Mouse (Mus musculus): ENCODE measurements at regions not wholly inside any gene's neighbourhood (a gene's known extent, or its start where the extent isn't known, plus 50 kb on each side); places are given as distances from the start of the nearest gene placed in this dataset.
A peak's percentile ranks its signal among the peaks of the same experiment; 100 is the strongest.

DNA sequence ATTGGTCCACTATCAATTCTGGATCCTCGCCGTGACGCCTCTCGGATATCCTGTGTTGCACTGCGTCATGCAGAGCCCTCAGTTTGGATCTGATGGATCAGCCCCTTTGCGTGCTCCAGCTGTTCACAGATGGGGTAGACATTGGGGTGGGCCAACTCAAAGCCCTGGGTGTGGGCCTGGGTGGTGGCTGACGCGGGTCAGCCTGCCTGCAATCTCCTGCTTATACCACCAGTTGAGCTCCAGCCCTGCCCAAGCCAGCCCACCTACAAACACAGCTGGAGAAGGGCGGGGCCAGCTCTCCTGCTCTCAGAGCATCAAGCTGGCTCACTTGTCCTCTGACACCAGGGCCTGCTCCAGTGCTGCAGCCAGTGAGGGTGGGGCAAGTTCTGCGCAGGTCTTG, 73.1 kb downstream of the Rps15a start:
- DNase-seq = no peak
- intact Hi-C loops (cut with DNase I) = no loop called here

GRCm38 (mm10) chr7:118039862-118040261, 76.1 kb downstream of the Rps15a start:
- DNase-seq = no peak
- intact Hi-C loops (cut with DNase I) = no loop called here

- DNase-seq = no peak
- intact Hi-C loops (cut with DNase I) = no loop called here
Measured at GRCm38 (mm10) chr7:118037062-118037461, 78.9 kb downstream of the Rps15a start.

GRCm38 (mm10) chr7:118026106-118026526, 89.9 kb downstream of the Rps15a start:
- DNase-seq = no peak
- intact Hi-C loops (cut with DNase I) = no loop called here

DNA sequence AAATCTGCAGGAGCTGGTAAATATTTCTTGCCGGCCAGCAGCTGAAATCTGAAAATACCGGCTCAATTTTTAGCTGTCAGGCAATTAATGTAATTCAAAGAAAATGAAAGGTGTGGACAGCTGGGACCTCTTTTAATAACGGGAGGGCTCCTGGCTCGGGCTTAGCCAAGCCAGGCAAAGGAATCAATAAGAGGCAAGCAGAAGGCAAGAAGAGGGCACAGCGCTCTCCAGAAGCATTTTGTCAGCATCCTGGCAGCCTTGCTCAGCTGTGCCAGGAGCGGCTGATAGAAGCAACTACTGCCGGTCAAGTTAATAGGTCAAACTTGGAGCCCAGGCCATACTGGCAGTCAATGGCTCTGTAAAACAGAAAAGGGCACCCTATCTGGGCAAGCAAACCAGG, 111.4 kb downstream of the Rps15a start:
- DNase-seq = no peak
- intact Hi-C loops (cut with DNase I) = no loop called here

GRCm38 (mm10) chr7:118001881-118002280, 114.1 kb downstream of the Rps15a start:
- no peak for DNase-seq

DNA sequence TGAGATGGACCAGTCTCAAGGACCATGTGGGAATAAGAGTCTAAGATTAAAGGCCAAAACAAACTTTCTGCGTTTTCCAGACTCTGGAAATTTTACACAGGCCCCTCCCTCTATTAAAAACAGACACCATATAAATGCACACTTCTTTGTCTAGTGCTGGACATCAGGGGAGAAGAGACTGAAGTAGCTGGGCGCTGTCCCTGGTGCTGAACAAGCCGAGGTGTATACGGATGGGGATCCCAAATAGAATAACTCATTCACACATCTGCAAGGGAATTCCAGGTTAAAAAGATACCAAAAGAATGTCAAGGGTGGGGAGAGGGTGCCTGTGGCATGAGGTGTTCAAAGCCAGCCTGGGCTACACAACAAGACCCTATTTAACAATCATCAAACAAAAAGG, 114.9 kb downstream of the Rps15a start:
- peak; percentile 25 to 46 for DNase-seq
- intact Hi-C loops (cut with DNase I) = no loop called here

More at GRCm38 (mm10) chr7:118001881-118002280, 114.1 kb downstream of the Rps15a start:
- intact Hi-C loops (cut with DNase I) = no loop called here

DNA sequence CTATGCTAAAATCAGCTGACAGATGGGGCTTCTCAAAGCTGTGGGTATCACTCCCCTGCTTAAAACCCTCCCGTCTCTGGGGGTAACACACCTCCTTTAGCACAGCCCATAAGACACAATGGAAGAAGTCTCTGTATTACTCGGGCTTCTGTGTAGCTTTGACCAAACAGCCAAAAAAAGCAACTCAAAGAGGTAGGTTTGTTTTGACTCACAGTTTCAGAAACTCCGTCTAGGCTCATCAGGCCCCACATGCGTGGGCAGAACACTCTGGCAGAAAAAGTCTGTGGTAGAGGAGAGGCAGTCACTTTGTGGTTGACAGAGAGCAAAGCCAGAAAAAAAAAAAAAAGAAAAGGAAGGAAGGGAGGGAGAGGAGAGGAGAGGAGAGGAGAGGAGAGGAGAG, 133.8 kb downstream of the Rps15a start:
- intact Hi-C loops (cut with DNase I) = no loop called here
- no peak for DNase-seq

DNA sequence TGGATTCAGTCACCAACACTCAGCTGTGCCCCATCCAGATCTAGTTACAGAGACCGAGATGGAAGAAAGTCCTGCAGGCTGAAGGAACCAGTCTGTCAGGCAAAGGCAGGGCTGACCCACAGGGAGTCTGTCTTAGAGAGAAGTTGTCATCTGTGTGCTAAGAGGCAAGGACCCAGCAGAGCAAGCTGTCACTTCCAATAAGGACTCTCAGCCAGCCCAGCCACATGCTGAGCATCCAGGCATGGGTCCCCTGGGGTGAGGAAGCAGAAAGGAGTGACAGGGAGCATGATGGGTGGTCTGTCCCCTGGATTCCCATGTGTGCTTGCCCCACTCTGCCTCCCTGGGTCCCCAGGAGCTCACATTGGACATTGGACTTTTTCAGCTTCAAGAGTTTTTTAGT, 144.8 kb downstream of the Rps15a start:
- intact Hi-C loops (cut with DNase I) = no loop called here
- no peak for DNase-seq

DNA sequence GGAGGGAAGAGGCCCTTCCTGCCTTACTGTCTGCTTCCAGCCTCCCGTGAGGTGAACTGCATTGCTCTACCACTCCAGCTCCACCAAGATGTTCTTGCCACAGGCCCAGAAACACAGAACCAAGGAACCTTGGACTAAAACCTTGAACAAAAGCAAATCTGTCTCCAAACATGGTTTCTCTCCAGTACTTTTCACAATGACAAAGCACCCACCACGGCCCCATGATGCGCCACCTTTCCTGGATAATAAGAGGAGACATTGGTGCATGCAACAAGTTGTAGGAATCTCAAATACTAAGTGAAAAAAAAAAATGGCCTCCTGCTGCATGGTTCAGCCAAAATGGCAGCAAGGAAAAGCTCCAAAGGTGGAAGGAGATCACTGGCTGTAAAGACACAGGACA, 172.6 kb downstream of the Rps15a start:
- no peak for DNase-seq
- intact Hi-C loops (cut with DNase I) = no loop called here

- intact Hi-C loops (cut with DNase I) = no loop called here
- no peak for DNase-seq
Measured at GRCm38 (mm10) chr7:117939618-117940017, 176.4 kb downstream of the Rps15a start.

- intact Hi-C loops (cut with DNase I) = no loop called here
- DNase-seq = no peak
Measured at GRCm38 (mm10) chr7:117934908-117935307, 181.1 kb downstream of the Rps15a start.

- no peak for DNase-seq
- intact Hi-C loops (cut with DNase I) = no loop called here
Measured at GRCm38 (mm10) chr7:117931234-117931895, 184.6 kb downstream of the Rps15a start.

DNA sequence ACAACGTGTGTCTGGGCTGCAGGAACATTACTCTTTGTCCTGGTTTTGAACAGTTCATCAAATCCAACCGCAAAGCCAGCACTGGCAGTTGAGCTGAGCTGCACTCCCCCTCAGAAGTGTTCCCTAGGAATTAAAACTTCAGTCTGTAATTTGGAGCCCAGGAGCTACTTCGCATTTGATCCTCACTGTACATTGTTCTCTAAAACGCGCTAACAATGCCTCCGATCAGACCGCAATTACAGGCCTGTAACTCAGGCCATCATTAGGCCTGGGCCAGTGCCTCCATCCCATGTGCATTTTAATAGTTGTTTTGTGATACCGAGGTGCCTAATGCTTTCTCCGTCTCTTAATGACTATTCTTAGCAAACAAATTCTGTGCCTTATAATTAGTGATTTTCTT, 185.6 kb downstream of the Rps15a start:
- intact Hi-C loops (cut with DNase I) = no loop called here
- DNase-seq = no peak

- DNase-seq = no peak
- intact Hi-C loops (cut with DNase I) = no loop called here
Measured at GRCm38 (mm10) chr7:117926396-117926795, 189.6 kb downstream of the Rps15a start.

GRCm38 (mm10) chr7:117922270-117922669, 193.7 kb downstream of the Rps15a start:
- no peak for DNase-seq
- intact Hi-C loops (cut with DNase I) = no loop called here

DNA sequence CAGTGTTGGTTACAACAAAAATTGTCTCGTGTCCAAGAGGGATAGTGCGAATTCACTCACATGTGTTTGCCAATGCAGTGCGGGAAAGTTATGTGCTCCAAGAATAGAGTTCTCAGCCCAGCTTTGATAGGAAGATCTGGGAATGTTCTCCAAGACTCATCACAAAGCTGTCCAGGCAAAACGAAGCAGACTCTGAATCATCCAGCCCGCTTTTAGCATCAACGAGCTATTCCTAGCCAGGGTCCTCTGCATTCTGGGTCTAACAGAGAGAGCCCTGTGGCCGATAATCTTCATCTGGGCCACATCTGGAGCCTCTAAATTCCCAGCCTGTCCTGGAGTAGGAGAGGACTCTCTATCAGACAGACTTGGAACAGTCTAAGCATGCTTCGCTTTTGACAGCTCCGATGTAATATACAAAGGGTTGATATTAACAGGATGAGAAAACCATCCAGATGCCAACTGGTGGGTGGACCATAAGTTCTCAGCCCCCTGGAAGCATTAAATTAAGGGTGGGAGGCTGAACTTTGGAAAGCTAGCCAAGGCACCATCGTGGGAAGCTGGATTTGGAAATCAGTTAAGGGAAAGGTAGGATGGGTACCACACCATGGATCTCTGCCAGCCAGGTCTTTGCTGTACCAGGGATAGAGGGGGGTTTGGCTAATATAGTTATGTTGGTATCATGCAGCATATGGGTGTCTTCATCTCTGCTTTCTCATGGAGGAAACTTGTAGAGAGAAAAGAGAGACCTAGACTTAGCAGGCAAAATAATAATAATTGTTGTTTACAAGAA, 197.6 kb downstream of the Rps15a start:
- DNase-seq = no peak
- intact Hi-C loops (cut with DNase I) = no loop called here

DNA sequence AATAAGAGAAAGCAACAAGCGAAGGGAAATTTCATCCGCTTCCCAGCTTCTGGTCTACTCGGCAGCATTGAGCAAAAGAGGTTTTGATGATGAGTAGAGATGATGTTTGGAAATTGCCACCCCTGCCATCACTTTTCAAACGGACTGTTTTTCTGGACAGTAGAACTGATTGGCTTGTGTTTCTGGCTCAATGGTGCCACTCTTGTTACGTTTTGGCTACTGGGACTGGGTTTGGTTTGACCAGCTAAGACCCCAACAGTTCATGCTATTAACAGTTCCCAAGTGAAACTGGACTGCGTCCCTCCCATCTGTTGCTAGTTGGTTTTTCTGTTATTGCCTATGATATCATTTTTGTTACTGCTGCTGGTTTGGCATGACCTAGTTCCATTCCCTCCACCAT, 199.1 kb downstream of the Rps15a start:
- no peak for DNase-seq

DNA sequence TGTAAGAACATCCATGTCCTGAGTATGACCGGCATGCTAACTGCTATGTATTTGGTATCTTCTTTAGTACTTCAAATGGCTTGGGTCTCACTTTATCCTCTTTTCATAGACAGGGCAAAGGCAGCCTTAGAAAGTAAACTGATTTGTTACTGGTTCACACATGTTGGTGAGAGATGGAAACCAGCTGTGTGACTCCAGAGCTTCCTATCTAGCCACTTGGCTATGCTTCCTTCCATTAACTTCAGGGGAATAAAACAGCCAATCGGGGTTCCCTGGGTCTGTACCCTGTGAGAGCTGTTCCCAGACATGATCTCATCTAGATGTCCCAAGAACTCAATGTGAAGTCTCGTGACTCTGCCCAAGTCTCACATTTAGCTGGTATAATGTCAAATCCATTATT, 203.5 kb downstream of the Rps15a start:
- no peak for DNase-seq
- intact Hi-C loops (cut with DNase I) = no loop called here

More for the DNA sequence above, 199.1 kb downstream of the Rps15a start:
- intact Hi-C loops (cut with DNase I) = no loop called here

- DNase-seq = no peak
- intact Hi-C loops (cut with DNase I) = no loop called here
Measured at GRCm38 (mm10) chr7:117911062-117911461, 204.9 kb downstream of the Rps15a start.

DNA sequence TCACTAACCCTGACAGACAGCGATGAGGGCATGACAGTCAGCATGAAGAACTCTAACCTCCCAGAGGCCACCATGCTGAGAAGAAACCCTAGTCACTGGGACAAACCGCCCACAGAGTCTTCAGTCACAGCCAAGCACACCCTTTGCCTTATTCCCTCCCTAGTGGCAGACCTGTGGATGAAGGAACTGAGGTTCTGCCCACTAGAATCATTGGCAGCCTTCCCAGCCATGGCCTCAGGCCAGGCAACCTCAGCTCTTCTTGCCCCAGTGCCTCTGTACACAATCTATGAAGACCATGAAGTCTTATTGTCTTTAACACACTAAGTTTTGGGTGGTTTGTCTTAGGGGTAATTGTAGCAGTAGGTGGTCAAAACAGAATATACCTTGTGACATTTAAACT, 219.5 kb downstream of the Rps15a start:
- DNase-seq = peak in 1 of 2 experiments; percentile 17

GRCm38 (mm10) chr7:117887288-117887687, 228.7 kb downstream of the Rps15a start:
- intact Hi-C loops (cut with DNase I) = no loop called here
- DNase-seq = no peak

More for the DNA sequence above, 219.5 kb downstream of the Rps15a start:
- intact Hi-C loops (cut with DNase I) = no loop called here
